ENCODE assay signal across 1 mouse cellular context in the genomic region with DNA sequence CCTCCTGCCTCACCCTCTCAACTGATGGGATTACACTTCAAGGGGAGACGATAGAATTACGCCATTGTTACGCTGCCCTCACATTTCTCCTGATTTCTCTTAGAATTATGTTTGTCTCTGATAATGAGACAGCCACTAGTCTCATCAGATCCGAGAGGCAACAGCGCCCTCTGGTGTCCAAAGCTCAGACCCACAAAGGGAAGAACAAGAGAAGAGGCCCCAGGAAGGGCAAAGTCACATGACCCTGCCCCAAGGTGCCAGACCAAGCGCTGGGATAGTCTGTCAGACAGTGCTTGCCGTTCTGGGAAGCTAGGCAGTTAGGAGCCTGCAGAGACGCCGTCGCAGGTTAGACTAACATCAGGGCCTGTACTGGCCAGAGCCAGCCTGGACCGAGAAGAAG.
TF ChIP-seq lines count a peak whose summit lies in the region.

No protein-coding gene starts in this region.

TF ChIP-seq in CH12.LX, 34 proteins besides CTCF, POLR2A, EP300 and RAD21:
- TF ChIP-seq JUND (conservative IDR thresholded peaks at IDR 0.05; ENCODE audit: low read depth, low read length): peak; percentile 26; the same call in 1 of the 2 replicates
- peak; percentile 92 for TF ChIP-seq USF2 (conservative IDR thresholded peaks at IDR 0.05; ENCODE audit: low read depth, low read length)
- TF ChIP-seq PAX5 (IDR thresholded peaks at IDR 0.05; ENCODE audit: low read length): no peak
- no peak for TF ChIP-seq CHD1 (IDR thresholded peaks at IDR 0.05; ENCODE audit: low read depth, low read length)
- TF ChIP-seq MAX (IDR thresholded peaks at IDR 0.05; ENCODE audit: low read length): peak; percentile 76
- no peak; the same call in 1 of the 2 replicates for TF ChIP-seq ELF1 (IDR thresholded peaks at IDR 0.05; ENCODE audit: low read depth, low read length)
- no peak for TF ChIP-seq TBP (conservative IDR thresholded peaks at IDR 0.05; ENCODE audit: low read depth, low read length)
- no peak for TF ChIP-seq MXI1 (IDR thresholded peaks at IDR 0.05; ENCODE audit: low read depth, low read length)
- TF ChIP-seq JUN (IDR thresholded peaks at IDR 0.05; ENCODE audit: insufficient read depth, low read depth, low read length): no peak
- TF ChIP-seq SIN3A (IDR thresholded peaks at IDR 0.05; ENCODE audit: low read length): peak; percentile 39
- TF ChIP-seq BHLHE40 (IDR thresholded peaks at IDR 0.05; ENCODE audit: low read depth, low read length): peak; percentile 81
- no peak for TF ChIP-seq MAFK (IDR thresholded peaks at IDR 0.05; ENCODE audit: insufficient replicate concordance, low read length)
- peak; percentile 99 for TF ChIP-seq SMC3 (IDR thresholded peaks at IDR 0.05; ENCODE audit: low read depth, low read length)
- TF ChIP-seq MYC (IDR thresholded peaks at IDR 0.05; ENCODE audit: low read depth, low read length): peak; percentile 38; the same call in 1 of the 2 replicates
- TF ChIP-seq KAT2A (IDR thresholded peaks at IDR 0.05; ENCODE audit: insufficient replicate concordance, low read length): no peak
- TF ChIP-seq NELFE (IDR thresholded peaks at IDR 0.05; ENCODE audit: low read depth, low read length): peak; percentile 15; the same call in 1 of the 2 replicates
- TF ChIP-seq ZKSCAN1 (IDR thresholded peaks at IDR 0.05; ENCODE audit: borderline replicate concordance, low read depth, low read length): no peak
- peak; percentile 71; the same call in 1 of the 2 replicates for TF ChIP-seq MAZ (IDR thresholded peaks at IDR 0.05; ENCODE audit: low read depth, low read length)
- TF ChIP-seq HCFC1 (IDR thresholded peaks at IDR 0.05; ENCODE audit: low read depth, low read length): peak; percentile 54
- no peak for TF ChIP-seq NRF1 (IDR thresholded peaks at IDR 0.05; ENCODE audit: low read depth, low read length)
- no peak for TF ChIP-seq GABPA (IDR thresholded peaks at IDR 0.05; ENCODE audit: insufficient replicate concordance, low read depth, low read length)
- no peak for TF ChIP-seq E2F4 (IDR thresholded peaks at IDR 0.05; ENCODE audit: insufficient replicate concordance, low read depth, low read length)
- no peak for TF ChIP-seq ZMIZ1 (IDR thresholded peaks at IDR 0.05; ENCODE audit: low read depth, low read length)
- no peak for TF ChIP-seq ZNF384 (IDR thresholded peaks at IDR 0.05; ENCODE audit: low read depth, low read length)
- peak; percentile 93 for TF ChIP-seq USF1 (IDR thresholded peaks at IDR 0.05; ENCODE audit: low read depth, low read length)
- TF ChIP-seq ETS1 (conservative IDR thresholded peaks at IDR 0.05; ENCODE audit: low read depth, low read length): no peak
- TF ChIP-seq ZC3H11A (IDR thresholded peaks at IDR 0.05; ENCODE audit: low read depth, low read length): peak; percentile 92
- TF ChIP-seq IRF4 (IDR thresholded peaks at IDR 0.05; ENCODE audit: low read depth, low read length): 0 out of 2 replicates have a peak, but pooled peaks have one; percentile 54
- TF ChIP-seq CHD2 (IDR thresholded peaks at IDR 0.05; ENCODE audit: low read length): no peak
- TF ChIP-seq UBTF (IDR thresholded peaks at IDR 0.05; ENCODE audit: low read depth, low read length): no peak
- 0 out of 2 replicates have a peak, but pooled peaks have one; percentile 12 for TF ChIP-seq MEF2A (IDR thresholded peaks at IDR 0.05; ENCODE audit: borderline replicate concordance, low read depth, low read length)
- TF ChIP-seq POLR2AphosphoS2 (IDR thresholded peaks at IDR 0.05; ENCODE audit: low read depth, low read length): no peak
- TF ChIP-seq TCF12 (IDR thresholded peaks at IDR 0.05; ENCODE audit: low read depth, low read length): peak; percentile 54; the same call in 1 of the 2 replicates
- TF ChIP-seq RCOR1 (conservative IDR thresholded peaks at IDR 0.05; ENCODE audit: low read depth, low read length): no peak
